Mouse (Mus musculus) brain, embryonic 14.5 days (tissue): ENCODE measurements around the gene Cep72.

ENCODE experiments used
- CTCF ChIP-seq: fragments of 200-500 bp; IDR thresholded peaks from 2 replicates; pipeline ENCODE4 v1.5.1; 2012; ENCODE audit warnings: inconsistent platforms, mild to moderate bottlenecking, moderate library complexity, borderline replicate concordance; ENCODE audit not compliant: insufficient read depth, insufficient read length; ENCODE audit errors: extremely low read depth
- POLR2A ChIP-seq: fragments of 200-500 bp; IDR thresholded peaks from 2 replicates; pipeline ENCODE4 v1.6.1; 2012; ENCODE audit warnings: mild to moderate bottlenecking, inconsistent platforms, borderline replicate concordance; ENCODE audit not compliant: poor library complexity, insufficient read depth, insufficient read length, severe bottlenecking; ENCODE audit errors: extremely low read depth

GRCm38 (mm10) chr13:74090265-74090664, 28.2 kb upstream of the Cep72 start:
- TF ChIP-seq CTCF (no peak), POLR2A (no peak)
